Mouse (Mus musculus): ENCODE data around the gene Plekhn1. TPM values are rescaled to one million over a fixed set of nuclear protein-coding genes. Genes with fewer than 3 reads are reported as not detected.
A peak's percentile ranks its signal among the peaks of the same experiment; 100 is the strongest.

Plekhn1 gene
- polyA plus RNA-seq, 1 experiment, result 54.7 TPM

DNA sequence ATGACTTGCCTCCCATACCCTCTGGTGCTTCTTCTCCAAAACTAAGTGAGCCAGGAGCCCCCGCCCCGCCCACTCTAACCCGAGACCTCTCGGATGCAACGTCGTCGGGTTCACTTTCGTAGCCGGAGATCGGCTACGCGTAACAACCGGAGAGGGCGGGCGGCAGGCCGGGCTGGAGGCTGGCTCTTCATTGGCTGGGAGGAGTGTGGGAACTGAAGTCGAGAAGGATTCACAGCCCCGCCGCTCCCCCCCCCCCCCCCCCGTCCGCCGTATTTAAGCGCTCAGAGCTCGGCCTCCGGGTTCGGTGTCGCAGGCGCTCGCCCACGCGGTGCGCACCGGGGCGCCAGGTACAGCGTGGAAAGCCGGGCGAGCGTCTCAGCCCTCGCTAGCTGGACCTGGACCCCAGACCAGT is 31.6 kb downstream of the Plekhn1 start, which contains the start of gene AW011738:
AW011738 (plus strand) TSS at position 304 of the 412 bp plus-strand sequence.
- peaks cover 5% of the 10 kb centered on the region; the same call in 1 of the 2 replicates for H3K4me1 ChIP-seq (ENCODE audit: control insufficient read depth, insufficient read depth, insufficient read length)
- peak within 1 kb of the TSS; percentile 88 for H3K27ac ChIP-seq (ENCODE audit: insufficient read depth, low read length)
- DNase-seq (ENCODE audit: low read depth in 1 of 2, low spot score in 2 of 2), result peak; percentile 54 to 68
- H3K27me3 ChIP-seq (ENCODE audit: control insufficient read depth, insufficient read depth, low read length), result no peaks in the 10 kb centered on the region
- WGBS, result under 1% methylated on average over 37 of the region's 39 CpGs
- H3K4me3 ChIP-seq (ENCODE audit: extremely low read depth, insufficient read depth, insufficient read length), result peak within 1 kb of the TSS; percentile 79
- no peaks in the 10 kb centered on the region for H3K36me3 ChIP-seq (ENCODE audit: control insufficient read depth, insufficient read depth, low read length)
- TF ChIP-seq POLR2A (IDR thresholded peaks at IDR 0.05; ENCODE audit: low read depth, low read length) (peak; percentile 83), CTCF (IDR thresholded peaks at IDR 0.05; ENCODE audit: extremely low read depth, insufficient read depth, insufficient read length, insufficient replicate concordance) (no peak)

DNA sequence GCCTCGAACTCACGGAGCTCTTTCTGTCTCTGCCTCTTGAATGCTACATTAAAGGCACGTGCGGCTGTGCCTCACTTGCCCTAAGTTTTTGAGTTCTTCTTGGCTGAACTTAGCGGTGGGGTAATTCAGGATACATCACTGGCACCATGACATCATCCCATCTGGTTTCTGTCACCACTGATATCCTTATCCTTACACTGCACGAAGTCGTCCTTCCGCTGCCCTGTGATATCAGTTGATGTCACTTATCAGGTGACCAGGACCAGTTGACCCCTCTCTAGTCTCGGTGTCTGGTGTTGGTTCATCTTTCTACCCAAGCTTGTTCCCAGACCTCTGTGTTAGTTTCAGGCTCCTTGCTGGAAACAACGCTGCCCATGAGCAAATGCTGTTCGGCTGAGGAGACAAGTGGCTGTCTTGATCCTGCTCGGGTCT is 32.2 kb downstream of the Plekhn1 start:
- TF ChIP-seq CTCF (IDR thresholded peaks at IDR 0.05; ENCODE audit: extremely low read depth, insufficient read depth, insufficient read length, insufficient replicate concordance) (no peak), POLR2A (IDR thresholded peaks at IDR 0.05; ENCODE audit: low read depth, low read length) (no peak)
- Histone ChIP-seq H3K4me1 (ENCODE audit: control insufficient read depth, insufficient read depth, insufficient read length) (peaks cover 5% of the 10 kb centered on the region), H3K36me3 (ENCODE audit: control insufficient read depth, insufficient read depth, low read length) (no peaks in the 10 kb centered on the region), H3K4me3 (ENCODE audit: extremely low read depth, insufficient read depth, insufficient read length) (peak overlapping the region; percentile 36), H3K27ac (ENCODE audit: insufficient read depth, low read length) (peak overlapping the region; percentile 67), H3K27me3 (ENCODE audit: control insufficient read depth, insufficient read depth, low read length) (no peaks in the 10 kb centered on the region)
- 61% methylated on average over 12 of the region's 12 CpGs for WGBS
- DNase-seq (ENCODE audit: low read depth in 1 of 2, low spot score in 2 of 2), result no peak

DNA sequence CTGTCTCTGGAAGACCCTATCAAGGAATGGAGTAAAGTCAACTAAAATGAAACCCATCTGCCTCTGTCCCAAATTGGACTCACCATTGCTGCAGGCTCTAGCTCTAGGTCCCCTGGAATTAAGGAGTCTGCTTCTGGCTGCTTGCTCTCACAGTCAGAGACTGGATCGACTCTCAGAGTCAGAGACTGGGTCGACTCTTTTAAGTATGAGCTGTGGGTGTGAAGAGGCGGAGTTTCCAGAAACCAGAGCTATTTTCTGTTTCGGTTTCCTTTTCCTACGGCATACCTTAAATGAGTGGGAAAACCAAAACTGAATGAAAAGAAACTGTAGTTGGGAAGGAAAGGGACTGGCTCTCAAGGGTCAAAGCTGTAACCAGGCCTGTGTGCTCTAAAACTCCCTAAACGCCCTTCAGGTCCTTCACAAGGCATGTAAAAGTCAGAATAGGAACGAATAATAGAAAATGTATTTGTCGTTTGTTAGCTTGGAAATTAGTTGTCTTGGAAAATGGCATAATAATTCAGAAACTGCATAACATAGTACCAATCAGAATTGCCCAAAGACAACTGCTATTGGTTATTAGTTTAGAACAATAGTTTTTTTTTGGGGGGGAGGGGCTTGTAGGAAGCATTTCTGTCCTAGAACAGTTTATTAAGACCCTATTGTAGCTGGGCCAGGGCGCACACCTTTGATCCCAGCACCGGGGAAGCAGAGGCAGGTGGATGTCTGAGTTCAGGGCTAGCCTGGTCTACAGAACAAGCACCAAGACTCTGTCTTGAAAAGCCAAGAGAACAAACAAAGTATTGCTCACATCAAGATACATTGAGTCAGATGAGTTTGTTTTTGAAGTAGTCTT is 33.8 kb downstream of the Plekhn1 start, which contains the start of gene Isg15:
Isg15 (minus strand) TSS at position 196 of the 853 bp plus-strand sequence.
- H3K27me3 ChIP-seq (ENCODE audit: control insufficient read depth, insufficient read depth, low read length), result peaks cover 6% of the 10 kb centered on the region
- 21% methylated on average over 10 of the region's 10 CpGs for WGBS
- peak within 1 kb of the TSS; percentile 66 for H3K4me3 ChIP-seq (ENCODE audit: extremely low read depth, insufficient read depth, insufficient read length)
- DNase-seq (ENCODE audit: low read depth in 1 of 2, low spot score in 2 of 2), result peak in 1 of 2 experiments; percentile 52
- TF ChIP-seq POLR2A (IDR thresholded peaks at IDR 0.05; ENCODE audit: low read depth, low read length), result peak; percentile 25; the same call in 1 of the 2 replicates
- no peak for TF ChIP-seq CTCF (IDR thresholded peaks at IDR 0.05; ENCODE audit: extremely low read depth, insufficient read depth, insufficient read length, insufficient replicate concordance)
- H3K36me3 ChIP-seq (ENCODE audit: control insufficient read depth, insufficient read depth, low read length), result no peaks in the 10 kb centered on the region
- H3K4me1 ChIP-seq (ENCODE audit: control insufficient read depth, insufficient read depth, insufficient read length), result peaks cover 12% of the 10 kb centered on the region
- peak within 1 kb of the TSS; percentile 69 for H3K27ac ChIP-seq (ENCODE audit: insufficient read depth, low read length)

DNA sequence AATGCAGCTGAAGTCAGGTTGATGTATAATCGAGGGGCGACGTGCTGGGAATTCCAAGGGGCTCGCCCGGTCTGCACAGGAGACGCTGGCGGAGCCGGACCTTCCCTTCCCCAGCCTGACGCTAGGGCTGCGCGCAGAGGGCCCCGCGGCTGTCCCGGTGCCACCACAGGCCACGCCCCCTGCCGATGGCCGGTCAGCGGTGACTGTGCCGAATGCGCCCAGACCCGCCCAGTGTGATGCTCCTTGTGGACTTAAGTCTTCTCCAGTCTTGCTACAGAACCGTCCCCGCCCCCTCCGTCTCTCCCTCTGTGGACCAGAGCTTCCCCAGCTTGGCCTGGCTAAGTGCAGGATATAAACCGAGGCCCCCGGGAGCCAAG is 36.8 kb downstream of the Plekhn1 start:
- no peak for TF ChIP-seq POLR2A (IDR thresholded peaks at IDR 0.05; ENCODE audit: low read depth, low read length)
- no peak for TF ChIP-seq CTCF (IDR thresholded peaks at IDR 0.05; ENCODE audit: extremely low read depth, insufficient read depth, insufficient read length, insufficient replicate concordance)
- Histone ChIP-seq H3K36me3 (ENCODE audit: control insufficient read depth, insufficient read depth, low read length) (no peaks in the 10 kb centered on the region), H3K27me3 (ENCODE audit: control insufficient read depth, insufficient read depth, low read length) (peaks cover 6% of the 10 kb centered on the region), H3K4me1 (ENCODE audit: control insufficient read depth, insufficient read depth, insufficient read length) (peaks cover 12% of the 10 kb centered on the region), H3K27ac (ENCODE audit: insufficient read depth, low read length) (peak overlapping the region; percentile 78; the same call in 1 of the 2 replicates), H3K4me3 (ENCODE audit: extremely low read depth, insufficient read depth, insufficient read length) (peak overlapping the region; percentile 76)
- under 1% methylated on average over 26 of the region's 26 CpGs for WGBS
- peak; percentile 30 to 65 for DNase-seq (ENCODE audit: low read depth in 1 of 2, low spot score in 2 of 2)

DNA sequence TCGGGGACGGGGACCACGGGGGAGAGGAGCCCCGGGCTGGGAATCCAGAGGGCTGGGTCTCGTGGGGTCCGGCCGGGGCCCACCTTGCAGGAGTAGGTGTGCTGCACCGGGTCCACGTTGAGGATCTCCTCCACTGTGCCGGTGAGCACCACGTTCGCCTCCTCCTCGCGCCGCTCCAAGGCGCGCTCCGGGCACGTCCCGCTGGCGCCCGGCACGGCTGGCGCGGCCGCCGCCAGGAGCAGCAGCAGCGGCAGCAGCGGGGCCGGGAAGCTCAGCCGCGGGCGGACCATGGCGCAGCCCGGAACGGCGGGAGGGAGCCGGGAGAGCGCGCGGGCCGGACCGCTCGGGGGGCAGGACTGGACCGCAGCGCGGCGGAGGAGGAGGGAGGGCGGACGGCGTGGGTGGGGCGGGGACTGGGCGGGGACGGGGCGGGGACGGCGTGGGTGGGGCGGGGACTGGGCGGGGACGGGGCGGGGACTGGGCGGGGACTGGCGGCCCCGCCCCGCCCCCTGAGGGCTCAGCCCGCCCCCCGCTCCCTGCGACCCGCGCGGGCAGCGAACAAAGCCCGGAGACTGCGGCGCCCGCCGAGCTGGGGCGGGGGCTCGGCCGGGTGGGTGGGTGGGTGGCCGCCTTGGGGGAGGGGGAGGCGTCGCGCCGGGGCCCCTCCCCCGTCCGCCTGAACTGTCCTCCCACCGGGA is 37.4 kb downstream of the Plekhn1 start, which contains the start of gene Agrn:
Agrn (minus strand) TSS at position 358 of the 698 bp plus-strand sequence.
- Histone ChIP-seq H3K4me3 (ENCODE audit: extremely low read depth, insufficient read depth, insufficient read length) (peak within 1 kb of the TSS; percentile 76), H3K4me1 (ENCODE audit: control insufficient read depth, insufficient read depth, insufficient read length) (peaks cover 12% of the 10 kb centered on the region), H3K27ac (ENCODE audit: insufficient read depth, low read length) (peak within 1 kb of the TSS; percentile 78; the same call in 1 of the 2 replicates), H3K27me3 (ENCODE audit: control insufficient read depth, insufficient read depth, low read length) (peaks cover 6% of the 10 kb centered on the region), H3K36me3 (ENCODE audit: control insufficient read depth, insufficient read depth, low read length) (no peaks in the 10 kb centered on the region)
- peak in 1 of 2 experiments; percentile 45 for DNase-seq (ENCODE audit: low read depth in 1 of 2, low spot score in 2 of 2)
- TF ChIP-seq CTCF (IDR thresholded peaks at IDR 0.05; ENCODE audit: extremely low read depth, insufficient read depth, insufficient read length, insufficient replicate concordance), result no peak
- TF ChIP-seq POLR2A (IDR thresholded peaks at IDR 0.05; ENCODE audit: low read depth, low read length), result no peak
- under 1% methylated on average over 45 of the region's 88 CpGs for WGBS

DNA sequence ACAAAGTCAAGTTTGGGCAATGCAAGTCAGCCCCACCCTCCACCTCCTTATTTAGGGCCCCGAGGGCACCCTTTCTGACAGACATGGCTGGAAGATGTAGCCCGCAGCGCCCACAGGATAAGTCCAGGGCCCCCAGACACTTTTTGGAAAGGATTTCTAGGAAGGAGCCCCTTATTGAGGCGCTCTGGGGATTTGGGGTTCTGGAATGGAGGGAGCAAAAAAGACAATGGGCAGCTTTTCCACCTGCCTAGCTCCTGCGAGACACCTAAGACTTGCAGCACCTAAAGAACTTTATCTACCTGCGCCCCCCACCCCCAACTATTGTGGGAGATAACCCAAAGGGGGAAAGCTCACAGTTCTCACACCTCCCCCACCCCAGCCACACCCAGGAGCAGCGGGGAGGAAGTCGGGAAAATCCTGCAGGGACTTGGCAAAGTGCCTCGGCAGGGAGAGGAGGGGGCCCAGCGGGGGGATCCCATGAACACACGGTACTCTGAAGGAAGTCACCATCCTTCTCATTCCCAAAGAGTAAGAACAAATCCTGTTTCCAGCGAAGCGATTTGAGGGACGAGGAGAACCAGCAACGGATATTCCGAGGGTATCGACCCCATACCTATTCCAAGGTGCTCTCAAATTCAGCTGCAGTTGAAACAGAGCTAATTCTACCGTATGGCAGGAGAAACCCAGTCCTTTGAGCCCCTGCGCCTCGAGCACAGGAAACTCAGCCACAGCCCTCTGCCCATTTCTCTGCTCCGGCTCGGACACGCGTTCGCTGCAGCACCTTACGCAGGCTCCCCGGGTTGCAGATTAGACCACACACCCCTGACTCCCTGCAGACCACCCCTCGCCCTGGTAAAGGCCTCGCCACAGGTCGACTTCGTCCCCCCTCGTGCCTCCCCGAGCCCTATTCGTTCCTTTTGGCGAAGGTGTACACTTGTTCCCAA is 38.5 kb downstream of the Plekhn1 start:
- DNase-seq (ENCODE audit: low read depth in 1 of 2, low spot score in 2 of 2), result no peak
- peak overlapping the region; percentile 68 for H3K4me3 ChIP-seq (ENCODE audit: extremely low read depth, insufficient read depth, insufficient read length)
- no peak for TF ChIP-seq CTCF (IDR thresholded peaks at IDR 0.05; ENCODE audit: extremely low read depth, insufficient read depth, insufficient read length, insufficient replicate concordance)
- no peak for TF ChIP-seq POLR2A (IDR thresholded peaks at IDR 0.05; ENCODE audit: low read depth, low read length)
- H3K27ac ChIP-seq (ENCODE audit: insufficient read depth, low read length), result no peak overlapping the region
- 19% methylated on average over 35 of the region's 35 CpGs for WGBS
- peaks cover 6% of the 10 kb centered on the region for H3K27me3 ChIP-seq (ENCODE audit: control insufficient read depth, insufficient read depth, low read length)
- no peaks in the 10 kb centered on the region for H3K36me3 ChIP-seq (ENCODE audit: control insufficient read depth, insufficient read depth, low read length)
- peaks cover 12% of the 10 kb centered on the region for H3K4me1 ChIP-seq (ENCODE audit: control insufficient read depth, insufficient read depth, insufficient read length)

All from spleen, adult 2 months (tissue).